Mouse (Mus musculus): ENCODE measurements around the gene Hfe2. TPM values are rescaled to one million over a fixed set of nuclear protein-coding genes. Genes with fewer than 3 reads are reported as not detected.
A peak's percentile ranks its signal among the peaks of the same experiment; 100 is the strongest.
"Not testable (repeated sequence)": the region's sequence is repeated elsewhere in the genome, so short reads cannot be mapped to it uniquely, and the experiment has no call there.

The Hfe2 gene
- total RNA-seq, 2 experiments from 2014 or later = 1.7 to 1.8 TPM

GRCm38 (mm10) chr3:96506396-96507047 is 18.4 kb upstream of the Hfe2 start:
- intact Hi-C loops (cut with DNase I) = no loop called here
- Histone ChIP-seq H3K4me3 (no peak overlapping the region), H3K27ac (no peak overlapping the region)
- TF ChIP-seq CTCF (IDR thresholded peaks at IDR 0.05) = no peak
- no peak for DNase-seq (ENCODE audit: extremely low spot score in 1 of 2, low spot score in 2 of 2)

- intact Hi-C loops (cut with DNase I); H3K4me3 ChIP-seq; H3K27ac ChIP-seq: not testable (repeated sequence)
Observed at GRCm38 (mm10) chr3:96507966-96508365, 17.0 kb upstream of the Hfe2 start.

GRCm38 (mm10) chr3:96520171-96520570 is 4.8 kb upstream of the Hfe2 start:
- no peak for TF ChIP-seq CTCF (IDR thresholded peaks at IDR 0.05)
- Histone ChIP-seq H3K27ac (no peak overlapping the region), H3K4me3 (no peak overlapping the region)
- DNase-seq (ENCODE audit: extremely low spot score in 1 of 2, low spot score in 2 of 2) = no peak
- intact Hi-C loops (cut with DNase I) = no loop called here

More at GRCm38 (mm10) chr3:96507966-96508365, 17.0 kb upstream of the Hfe2 start:
- not testable (repeated sequence) for DNase-seq (ENCODE audit: extremely low spot score in 1 of 2, low spot score in 2 of 2)

- peak; percentile 57 for TF ChIP-seq CTCF (IDR thresholded peaks at IDR 0.05)
- H3K27ac ChIP-seq = no peak overlapping the region
- no peak overlapping the region for H3K4me3 ChIP-seq
- DNase-seq (ENCODE audit: extremely low spot score in 1 of 2, low spot score in 2 of 2) = no peak
- intact Hi-C loops (cut with DNase I) = no loop called here
Observed at GRCm38 (mm10) chr3:96522149-96522548, 2.8 kb upstream of the Hfe2 start.

GRCm38 (mm10) chr3:96524028-96524810 is 753 bp upstream of the Hfe2 start:
- no peak overlapping the region for H3K4me3 ChIP-seq
- no peak overlapping the region for H3K27ac ChIP-seq
- intact Hi-C loops (cut with DNase I) = no loop called here
- TF ChIP-seq CTCF (IDR thresholded peaks at IDR 0.05) = no peak
- DNase-seq (ENCODE audit: extremely low spot score in 1 of 2, low spot score in 2 of 2) = no peak

- intact Hi-C loops (cut with DNase I) = no loop called here
- no peak for DNase-seq (ENCODE audit: extremely low spot score in 1 of 2, low spot score in 2 of 2)
- Histone ChIP-seq H3K27ac (no peak overlapping the region), H3K4me3 (no peak overlapping the region)
- no peak for TF ChIP-seq CTCF (IDR thresholded peaks at IDR 0.05)
Observed at GRCm38 (mm10) chr3:96526013-96526762, 1.2 kb downstream of the Hfe2 start.

- peak overlapping the region; percentile 52 for H3K4me3 ChIP-seq
- intact Hi-C loops (cut with DNase I) = no loop called here
- no peak overlapping the region for H3K27ac ChIP-seq
- no peak for DNase-seq (ENCODE audit: extremely low spot score in 1 of 2, low spot score in 2 of 2)
- no peak for TF ChIP-seq CTCF (IDR thresholded peaks at IDR 0.05)
Observed at GRCm38 (mm10) chr3:96526864-96527542, 2.0 kb downstream of the Hfe2 start.

- intact Hi-C loops (cut with DNase I) = no loop called here
- TF ChIP-seq CTCF (IDR thresholded peaks at IDR 0.05) = no peak
- Histone ChIP-seq H3K4me3 (no peak overlapping the region), H3K27ac (no peak overlapping the region)
- DNase-seq (ENCODE audit: extremely low spot score in 1 of 2, low spot score in 2 of 2) = no peak
Observed at GRCm38 (mm10) chr3:96528506-96528905, 3.5 kb downstream of the Hfe2 start.

GRCm38 (mm10) chr3:96532050-96532449 is 7.1 kb downstream of the Hfe2 start:
- no peak for DNase-seq (ENCODE audit: extremely low spot score in 1 of 2, low spot score in 2 of 2)
- TF ChIP-seq CTCF (IDR thresholded peaks at IDR 0.05) = no peak
- no peak overlapping the region for H3K27ac ChIP-seq
- intact Hi-C loops (cut with DNase I) = no loop called here
- no peak overlapping the region for H3K4me3 ChIP-seq

GRCm38 (mm10) chr3:96534300-96534699 is 9.3 kb downstream of the Hfe2 start:
- Histone ChIP-seq H3K27ac (no peak overlapping the region), H3K4me3 (no peak overlapping the region)
- intact Hi-C loops (cut with DNase I) = no loop called here
- no peak for DNase-seq (ENCODE audit: extremely low spot score in 1 of 2, low spot score in 2 of 2)
- TF ChIP-seq CTCF (IDR thresholded peaks at IDR 0.05) = no peak; the same call in 1 of the 2 replicates

- Histone ChIP-seq H3K27ac (no peak overlapping the region), H3K4me3 (no peak overlapping the region)
- no peak for TF ChIP-seq CTCF (IDR thresholded peaks at IDR 0.05)
- DNase-seq (ENCODE audit: extremely low spot score in 1 of 2, low spot score in 2 of 2) = no peak
- intact Hi-C loops (cut with DNase I) = no loop called here
Observed at GRCm38 (mm10) chr3:96539316-96539715, 14.3 kb downstream of the Hfe2 start.

All from left cerebral cortex, adult 2 months (tissue).